Mouse (Mus musculus) T-helper 17 cell (primary cell): ENCODE measurements at regions not wholly inside any gene's neighbourhood (a gene's known extent, or its start where the extent isn't known, plus 50 kb on each side); places are given as distances from the start of the nearest gene placed in this dataset.

Experiments used
- in situ Hi-C, 2 experiments: fragments of 300-600 bp; cut with MboI, MseI; formaldehyde crosslinking; loops; 1 replicate in 1 of 2; 2 replicates in 1 of 2; pipeline ENCODE4 v1.15.1; 2025; ENCODE audit warnings: high pct_unique_total_duplicates in 2 of 2

DNA sequence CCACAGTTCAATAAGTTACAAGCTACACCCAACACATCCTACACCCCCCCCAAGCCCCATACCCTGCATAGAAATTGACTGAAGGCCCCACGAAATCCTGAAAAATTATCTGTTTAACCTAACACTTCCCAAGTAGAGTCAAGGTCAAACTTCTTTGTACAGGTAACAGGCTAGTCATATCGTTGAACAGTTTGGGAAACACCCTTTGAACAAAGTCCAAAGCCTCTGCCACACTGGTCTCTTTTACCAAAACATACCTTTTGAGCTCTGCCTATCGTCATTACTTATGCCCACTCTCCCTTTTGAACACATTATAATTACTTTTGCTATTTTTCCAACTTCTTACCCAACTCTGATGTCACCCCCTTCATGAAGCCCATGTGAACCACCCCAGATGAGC, 117.0 kb upstream of the Nr2f2 start:
- in situ Hi-C loops, result no loop called here

- in situ Hi-C loops, result no loop called here
These were observed 115.3 kb upstream of the Nr2f2 start for GRCm38 (mm10) chr7:70481880-70482279.

- in situ Hi-C loops, result no loop called here
These were observed 106.3 kb upstream of the Nr2f2 start for GRCm38 (mm10) chr7:70472786-70473185.

DNA sequence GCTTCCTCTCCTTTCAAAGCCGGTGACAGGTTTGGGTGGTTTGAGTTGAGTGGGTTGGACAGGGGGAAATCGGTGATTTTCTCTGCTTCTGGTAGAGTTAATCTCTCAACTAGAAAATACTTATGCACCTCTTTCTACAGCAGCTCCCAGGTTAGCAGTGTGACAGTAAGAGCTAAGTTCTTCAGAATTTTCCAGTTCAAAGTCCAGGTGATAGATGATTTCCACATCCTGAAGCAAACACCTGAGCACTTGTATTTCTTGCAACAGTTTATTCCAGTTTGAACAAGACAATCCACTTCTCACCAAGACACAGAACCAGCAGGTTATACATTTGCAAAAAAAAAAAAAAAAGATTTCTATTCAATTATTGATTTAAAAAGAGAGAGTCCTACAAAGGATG, 104.0 kb upstream of the Nr2f2 start:
- in situ Hi-C loops, result no loop called here

- in situ Hi-C loops, result no loop called here
These were observed 95.6 kb upstream of the Nr2f2 start for GRCm38 (mm10) chr7:70462131-70462530.

DNA sequence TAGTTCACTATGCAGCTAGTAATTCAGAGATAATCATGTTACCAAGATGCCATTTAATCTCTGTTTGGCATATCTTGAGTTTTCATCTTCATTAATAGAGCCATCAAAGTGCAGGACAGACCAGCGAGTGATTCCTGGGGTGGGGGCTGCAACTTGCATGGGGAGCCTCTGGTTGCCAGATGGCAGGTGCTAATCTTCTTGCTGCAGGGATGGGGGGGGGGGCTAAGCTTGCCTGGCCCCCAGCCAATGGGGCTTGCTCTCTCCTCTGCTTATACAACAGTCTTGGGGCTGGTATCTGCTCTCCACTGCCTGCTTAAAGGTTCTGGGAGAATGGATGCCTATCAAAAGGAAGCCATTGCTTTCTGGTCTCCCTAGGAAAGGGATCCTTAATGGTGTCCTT, 88.0 kb upstream of the Nr2f2 start:
- in situ Hi-C loops, result no loop called here

- in situ Hi-C loops, result no loop called here
These were observed 86.3 kb upstream of the Nr2f2 start for GRCm38 (mm10) chr7:70452816-70453215.

DNA sequence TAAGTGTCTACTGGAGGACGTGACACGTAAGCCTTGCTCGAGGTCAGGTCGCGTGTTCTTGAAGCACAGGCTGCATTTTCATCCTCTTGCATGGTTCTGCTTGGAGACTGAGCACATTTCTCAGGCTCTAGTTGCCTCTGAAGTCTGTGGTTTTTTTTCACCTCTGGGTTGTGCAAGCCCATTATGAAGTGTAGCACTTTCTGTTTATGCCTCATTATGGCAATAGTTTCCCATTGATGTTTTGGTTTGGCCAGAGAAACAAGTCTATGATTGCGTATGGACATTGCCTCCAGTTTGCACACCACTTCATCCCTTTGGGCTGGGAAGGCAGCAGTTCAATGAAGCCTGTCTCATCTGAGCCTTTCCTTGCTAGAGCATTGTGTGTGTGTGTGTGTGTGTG, 72.4 kb upstream of the Nr2f2 start:
- in situ Hi-C loops, result no loop called here

- in situ Hi-C loops, result no loop called here
These were observed 67.3 kb upstream of the Nr2f2 start for GRCm38 (mm10) chr7:70433838-70434237.

- in situ Hi-C loops, result no loop called here
These were observed 66.8 kb upstream of the Nr2f2 start for GRCm38 (mm10) chr7:70433358-70433757.

- in situ Hi-C loops, result no loop called here
These were observed 65.2 kb upstream of the Nr2f2 start for GRCm38 (mm10) chr7:70431712-70432111.

GRCm38 (mm10) chr7:70429326-70429725, 62.8 kb upstream of the Nr2f2 start:
- in situ Hi-C loops, result no loop called here

- in situ Hi-C loops, result no loop called here
These were observed 57.7 kb upstream of the Nr2f2 start for GRCm38 (mm10) chr7:70424231-70424620.

GRCm38 (mm10) chr7:70423524-70424230, 57.1 kb upstream of the Nr2f2 start:
- in situ Hi-C loops, result no loop called here

- in situ Hi-C loops, result no loop called here
These were observed 49.8 kb upstream of the Nr2f2 start for GRCm38 (mm10) chr7:70416185-70416941.
